Mouse (Mus musculus) liver, adult 2 months (tissue): Measurements from ENCODE around the gene Zc3h14.

Source experiments
- CTCF ChIP-seq: fragments of 200-500 bp; IDR thresholded peaks from 2 replicates; pipeline ENCODE4 v1.5.1; 2011; ENCODE audit warnings: low read depth, low read length, control low read depth
- POLR2A ChIP-seq: fragments of 200-500 bp; IDR thresholded peaks from 2 replicates; pipeline ENCODE4 v1.6.1; 2011; ENCODE audit warnings: low read length, control low read depth; ENCODE audit not compliant: insufficient read depth; ENCODE audit errors: extremely low read depth

DNA sequence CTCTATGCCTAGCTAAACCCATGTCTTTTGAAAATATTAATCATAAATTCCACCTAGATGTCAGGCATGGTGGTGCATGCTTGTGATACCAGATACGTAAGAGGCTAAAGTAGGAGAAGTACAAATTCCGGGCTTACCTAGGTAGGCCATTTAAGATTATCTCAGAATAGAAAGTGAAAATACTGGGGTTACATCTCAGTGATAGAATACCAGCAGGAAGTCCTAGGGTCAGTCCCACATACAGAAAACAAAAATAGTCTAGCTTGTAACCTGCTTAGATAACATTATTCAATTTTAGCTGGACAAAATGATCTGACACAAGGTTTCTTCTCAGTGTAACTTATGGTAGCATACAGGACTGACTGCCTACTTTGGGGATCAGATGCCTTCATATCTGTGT lies 19.5 kb downstream of the Zc3h14 start:
- TF ChIP-seq CTCF (no peak), POLR2A (no peak)
